Mouse (Mus musculus): ENCODE data around the gene Acacb. TPM values are rescaled to one million over a fixed set of nuclear protein-coding genes. Genes with fewer than 3 reads are reported as not detected.

The Acacb gene
- polyA plus RNA-seq, 2 experiments, result 2.7 to 4.9 TPM

DNA sequence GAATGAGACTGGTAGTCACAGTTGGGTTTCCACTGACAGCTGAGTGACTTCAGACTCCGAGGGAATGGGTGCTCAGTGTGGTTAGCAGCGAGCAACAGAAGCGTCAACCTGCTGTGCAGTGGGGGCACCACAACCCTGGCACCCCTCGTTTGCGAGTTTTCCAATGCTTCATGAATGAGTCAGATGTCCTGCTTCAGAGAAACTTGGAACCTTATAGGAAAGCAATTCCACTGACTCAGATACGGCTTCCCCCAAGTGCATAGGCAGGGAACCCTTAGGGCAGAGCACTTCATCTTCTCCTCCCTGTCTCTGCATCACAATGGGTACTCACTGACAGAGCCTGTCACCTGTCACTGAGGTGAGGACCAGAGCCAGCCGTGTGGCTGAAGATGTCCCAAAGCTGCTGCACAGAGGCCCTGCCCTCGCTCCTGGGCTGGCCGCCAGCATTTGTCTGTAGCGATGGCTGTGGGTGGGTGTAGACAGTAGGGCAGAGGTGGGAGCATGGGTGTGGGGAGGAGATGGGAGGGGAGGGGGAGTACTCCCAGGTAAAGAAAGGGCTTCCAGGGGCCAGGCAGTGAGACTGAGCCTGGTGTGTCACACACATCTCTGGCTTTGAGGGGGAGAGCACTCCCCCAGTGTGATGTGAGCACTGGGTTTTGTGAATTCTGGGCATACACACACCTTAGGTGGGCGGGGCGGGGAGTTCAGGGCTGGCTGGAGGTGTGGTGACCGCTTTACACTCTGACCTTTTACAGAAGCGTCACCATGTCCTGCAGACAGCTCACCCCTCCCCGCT is 8.7 kb upstream of the Acacb start:
- WGBS, result 82% methylated on average over 15 of the region's 15 CpGs
- Histone ChIP-seq H3K4me2 (replicated peaks; ENCODE audit: low read depth, low read length, severe bottlenecking) (no peak overlapping the region), H3K27me3 (ENCODE audit: control insufficient read depth, insufficient read depth, low read length) (no peaks in the 10 kb centered on the region), H3K36me3 (ENCODE audit: control insufficient read depth, insufficient read depth, low read length) (peaks cover 25% of the 10 kb centered on the region), H3K4me1 (ENCODE audit: control insufficient read depth, insufficient read depth, low read length) (peaks cover 19% of the 10 kb centered on the region), H3K9ac (ENCODE audit: low read depth, low read length, severe bottlenecking) (no peak overlapping the region), H3K9me3 (ENCODE audit: control insufficient read depth, low read length) (no peaks in the 10 kb centered on the region), H3K27ac (replicated peaks; ENCODE audit: low read depth, low read length) (no peak overlapping the region), H3K4me3 (replicated peaks; ENCODE audit: low read length) (no peak overlapping the region)
- DNase-seq (ENCODE audit: low spot score), result no peak
- no peak for ATAC-seq (ENCODE audit: low FRiP score, low read depth)
- TF ChIP-seq POLR2A (IDR thresholded peaks at IDR 0.05; ENCODE audit: borderline replicate concordance, extremely low read depth, insufficient read depth, insufficient read length), result no peak

DNA sequence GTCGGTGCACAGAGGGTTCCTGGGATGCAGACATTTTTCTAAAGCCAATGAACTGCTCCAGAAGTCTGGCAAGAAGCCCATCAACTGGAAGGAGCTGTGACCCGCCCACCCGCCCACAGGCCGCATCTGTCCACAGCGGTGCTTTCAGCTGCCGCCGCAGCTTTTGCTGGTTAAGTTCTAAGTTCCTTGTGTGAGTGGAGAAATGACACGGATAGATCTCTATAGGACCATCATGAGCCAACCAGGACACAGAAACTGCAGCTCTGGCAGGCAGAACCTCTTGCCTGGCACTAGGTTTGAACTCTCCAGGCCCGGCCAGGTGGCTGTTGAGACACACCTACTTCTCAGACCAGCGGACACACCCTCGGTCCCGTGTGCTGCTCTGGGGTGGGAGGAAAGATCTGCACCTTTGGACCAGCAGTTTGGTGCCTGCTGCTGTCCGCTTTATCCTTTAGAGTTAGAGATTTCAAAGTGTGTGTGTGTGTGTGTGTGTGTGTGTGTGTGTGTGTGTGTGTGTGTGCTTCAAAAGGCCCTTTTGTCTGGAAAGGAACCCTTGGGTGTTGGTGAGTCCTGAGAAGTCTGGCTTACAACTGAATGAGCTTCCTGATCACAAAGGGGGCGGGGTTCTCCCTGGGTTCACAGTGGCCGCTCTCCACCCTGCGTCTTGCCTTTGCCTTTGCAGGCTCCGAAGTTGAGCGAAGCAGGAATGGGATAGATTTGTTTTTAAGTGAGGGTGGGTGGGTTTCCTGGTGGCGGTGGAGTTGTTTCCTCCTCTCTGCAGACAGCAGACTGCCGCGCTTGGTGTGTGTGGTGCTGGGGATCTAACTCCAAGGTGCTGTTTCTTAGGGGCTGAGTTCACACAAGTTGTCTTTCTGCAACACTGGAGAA is 7.8 kb upstream of the Acacb start:
- Histone ChIP-seq H3K4me1 (ENCODE audit: control insufficient read depth, insufficient read depth, low read length) (peaks cover 21% of the 10 kb centered on the region), H3K9ac (ENCODE audit: low read depth, low read length, severe bottlenecking) (no peak overlapping the region), H3K36me3 (ENCODE audit: control insufficient read depth, insufficient read depth, low read length) (peaks cover 25% of the 10 kb centered on the region), H3K4me2 (replicated peaks; ENCODE audit: low read depth, low read length, severe bottlenecking) (no peak overlapping the region), H3K27me3 (ENCODE audit: control insufficient read depth, insufficient read depth, low read length) (no peaks in the 10 kb centered on the region), H3K9me3 (ENCODE audit: control insufficient read depth, low read length) (no peaks in the 10 kb centered on the region), H3K27ac (replicated peaks; ENCODE audit: low read depth, low read length) (peak overlapping the region; percentile 33; the same call in 1 of the 2 replicates), H3K4me3 (replicated peaks; ENCODE audit: low read length) (no peak overlapping the region)
- no peak for TF ChIP-seq POLR2A (IDR thresholded peaks at IDR 0.05; ENCODE audit: borderline replicate concordance, extremely low read depth, insufficient read depth, insufficient read length)
- DNase-seq (ENCODE audit: low spot score) (no peak), ATAC-seq (ENCODE audit: low FRiP score, low read depth) (no peak)
- WGBS, result 60% methylated on average over 19 of the region's 21 CpGs

DNA sequence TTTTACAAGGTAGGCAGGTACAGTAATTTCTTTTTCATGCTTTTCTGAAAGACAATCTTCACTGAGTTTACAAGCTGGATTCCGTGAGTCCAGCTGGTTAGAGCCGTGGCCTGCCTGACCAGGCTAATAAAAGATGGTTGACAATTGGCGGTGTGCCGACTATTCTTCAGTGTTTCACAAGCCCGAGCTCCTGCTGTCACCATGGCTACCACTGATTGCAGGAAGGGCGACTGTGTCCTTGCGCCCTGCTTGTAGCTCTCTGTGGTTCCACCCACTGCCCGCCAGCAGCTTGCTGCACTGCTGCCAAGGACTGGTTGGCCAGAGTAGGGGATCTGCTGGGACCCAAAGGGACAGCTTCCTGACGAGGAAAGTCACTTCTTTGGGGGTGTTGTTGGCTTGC is 7.2 kb upstream of the Acacb start:
- Histone ChIP-seq H3K27ac (replicated peaks; ENCODE audit: low read depth, low read length) (peak overlapping the region; percentile 33; the same call in 1 of the 2 replicates), H3K36me3 (ENCODE audit: control insufficient read depth, insufficient read depth, low read length) (peaks cover 21% of the 10 kb centered on the region; the same call in 1 of the 2 replicates), H3K4me2 (replicated peaks; ENCODE audit: low read depth, low read length, severe bottlenecking) (no peak overlapping the region), H3K4me3 (replicated peaks; ENCODE audit: low read length) (no peak overlapping the region), H3K4me1 (ENCODE audit: control insufficient read depth, insufficient read depth, low read length) (peaks cover 22% of the 10 kb centered on the region; the same call in 1 of the 2 replicates), H3K9ac (ENCODE audit: low read depth, low read length, severe bottlenecking) (no peak overlapping the region), H3K27me3 (ENCODE audit: control insufficient read depth, insufficient read depth, low read length) (no peaks in the 10 kb centered on the region), H3K9me3 (ENCODE audit: control insufficient read depth, low read length) (no peaks in the 10 kb centered on the region)
- no peak for TF ChIP-seq POLR2A (IDR thresholded peaks at IDR 0.05; ENCODE audit: borderline replicate concordance, extremely low read depth, insufficient read depth, insufficient read length)
- peak; percentile 64 for DNase-seq (ENCODE audit: low spot score)
- peak; percentile 47; the same call in 1 of the 2 replicates for ATAC-seq (ENCODE audit: low FRiP score, low read depth)
- WGBS, result 46% methylated on average over 9 of the region's 9 CpGs

- Histone ChIP-seq H3K4me3 (replicated peaks; ENCODE audit: low read length) (no peak overlapping the region), H3K9ac (ENCODE audit: low read depth, low read length, severe bottlenecking) (no peak overlapping the region), H3K27ac (replicated peaks; ENCODE audit: low read depth, low read length) (no peak overlapping the region), H3K4me2 (replicated peaks; ENCODE audit: low read depth, low read length, severe bottlenecking) (no peak overlapping the region), H3K27me3 (ENCODE audit: control insufficient read depth, insufficient read depth, low read length) (no peaks in the 10 kb centered on the region), H3K4me1 (ENCODE audit: control insufficient read depth, insufficient read depth, low read length) (peaks cover 11% of the 10 kb centered on the region), H3K36me3 (ENCODE audit: control insufficient read depth, insufficient read depth, low read length) (no peaks in the 10 kb centered on the region), H3K9me3 (ENCODE audit: control insufficient read depth, low read length) (no peaks in the 10 kb centered on the region)
- DNase-seq (ENCODE audit: low spot score), result no peak
- ATAC-seq (ENCODE audit: low FRiP score, low read depth), result no peak
- TF ChIP-seq POLR2A (IDR thresholded peaks at IDR 0.05; ENCODE audit: borderline replicate concordance, extremely low read depth, insufficient read depth, insufficient read length), result no peak
- WGBS, result 74% methylated on average over 14 of the region's 14 CpGs
These were observed 973 bp downstream of the Acacb start for GRCm38 (mm10) chr5:114147043-114147972.
